Mouse (Mus musculus) liver, embryonic 16.5 days (tissue): ENCODE measurements at regions not wholly inside any gene's neighbourhood (a gene's known extent, or its start where the extent isn't known, plus 50 kb on each side); places are given as distances from the start of the nearest gene placed in this dataset.

Source experiments
- ATAC-seq: fragments of 200-750 bp; cut with Nextera tagmentation; 2 replicates; pipeline ENCODE4 v1.8.0; 2017; ENCODE audit warnings: low read depth, mild to moderate bottlenecking, moderate number of reproducible peaks, moderate library complexity
- H3K27ac ChIP-seq: fragments of 300-500 bp; sonication (generic); 2 replicates; pipeline ENCODE4 v1.5.1; 2014; ENCODE audit warnings: mild to moderate bottlenecking, low read length
- H3K27me3 ChIP-seq: fragments of 300-500 bp; sonication (generic); 2 replicates; pipeline ENCODE4 v1.6.1; 2014; ENCODE audit warnings: low read depth, low read length, mixed read lengths; ENCODE audit not compliant: control insufficient read depth, insufficient read depth
- H3K36me3 ChIP-seq: fragments of 300-500 bp; sonication (generic); 2 replicates; pipeline ENCODE4 v1.6.1; 2014; ENCODE audit warnings: mild to moderate bottlenecking; ENCODE audit not compliant: control insufficient read depth, insufficient read depth
- H3K4me1 ChIP-seq: fragments of 300-500 bp; sonication (generic); 2 replicates; pipeline ENCODE4 v1.6.1; 2014; ENCODE audit warnings: low read depth, low read length, mixed read lengths; ENCODE audit not compliant: control insufficient read depth
- H3K4me2 ChIP-seq: fragments of 300-500 bp; sonication (generic); 2 replicates; pipeline ENCODE4 v1.6.1; 2014; ENCODE audit warnings: low read depth, low read length, mixed read lengths
- H3K4me3 ChIP-seq: fragments of 300-500 bp; sonication (generic); 2 replicates; pipeline ENCODE4 v1.5.1; 2014; ENCODE audit warnings: low read depth, mild to moderate bottlenecking, low read length
- H3K9ac ChIP-seq: fragments of 300-500 bp; sonication (generic); 2 replicates; pipeline ENCODE4 v1.6.1; 2014; ENCODE audit warnings: low read depth, low read length
- H3K9me3 ChIP-seq: fragments of 300-500 bp; sonication (generic); replicated peaks from 2 replicates; pipeline ENCODE4 v1.6.1; 2016; ENCODE audit warnings: low read length; ENCODE audit not compliant: control insufficient read depth
- WGBS: fragments of 180-500 bp; shearing (Covaris S2); extraction: QIAGEN DNeasy Blood & Tissue Kit; methylation state at CpG from one replicate; pipeline ENCODE4 v1.1.7; 2014; ENCODE audit not compliant: insufficient replicate concordance; 5-methylcytosine and 5-hydroxymethylcytosine counted together

- no peak overlapping the region for H3K4me3 ChIP-seq
- no peaks in the 10 kb centered on the region for H3K9me3 ChIP-seq
- no peaks in the 10 kb centered on the region for H3K27me3 ChIP-seq
- H3K4me2 ChIP-seq = no peak overlapping the region
- H3K4me1 ChIP-seq = no peaks in the 10 kb centered on the region
- no peak overlapping the region for H3K27ac ChIP-seq
- H3K9ac ChIP-seq = no peak overlapping the region
- WGBS = 68% methylated on average over 9 of the region's 9 CpGs
- H3K36me3 ChIP-seq = no peaks in the 10 kb centered on the region
- no peak for ATAC-seq
Observed at GRCm38 (mm10) chr15:59217481-59217880, 328.4 kb downstream of the Gm49356 start.

GRCm38 (mm10) chr15:59218916-59219315 lies 329.8 kb downstream of the Gm49356 start:
- Histone ChIP-seq H3K9ac (no peak overlapping the region), H3K4me3 (no peak overlapping the region), H3K9me3 (no peaks in the 10 kb centered on the region), H3K4me1 (no peaks in the 10 kb centered on the region), H3K27ac (no peak overlapping the region), H3K36me3 (no peaks in the 10 kb centered on the region), H3K4me2 (no peak overlapping the region), H3K27me3 (no peaks in the 10 kb centered on the region)
- WGBS = 63% methylated on average over 7 of the region's 7 CpGs
- ATAC-seq = no peak

GRCm38 (mm10) chr15:59225637-59226036 lies 336.5 kb downstream of the Gm49356 start:
- H3K4me2 ChIP-seq = no peak overlapping the region
- H3K9ac ChIP-seq = no peak overlapping the region
- no peaks in the 10 kb centered on the region for H3K27me3 ChIP-seq
- no peaks in the 10 kb centered on the region for H3K9me3 ChIP-seq
- no peak overlapping the region for H3K27ac ChIP-seq
- WGBS = 50% methylated on average over 6 of the region's 6 CpGs
- ATAC-seq = no peak
- H3K4me1 ChIP-seq = no peaks in the 10 kb centered on the region
- H3K4me3 ChIP-seq = no peak overlapping the region
- H3K36me3 ChIP-seq = no peaks in the 10 kb centered on the region

- no peak overlapping the region for H3K4me2 ChIP-seq
- no peak for ATAC-seq
- no peak overlapping the region for H3K27ac ChIP-seq
- no peak overlapping the region for H3K4me3 ChIP-seq
- H3K9ac ChIP-seq = no peak overlapping the region
- no peaks in the 10 kb centered on the region for H3K27me3 ChIP-seq
- no peaks in the 10 kb centered on the region for H3K9me3 ChIP-seq
- 43% methylated on average over 3 of the region's 3 CpGs for WGBS
- H3K4me1 ChIP-seq = no peaks in the 10 kb centered on the region
- H3K36me3 ChIP-seq = no peaks in the 10 kb centered on the region
Observed at GRCm38 (mm10) chr15:59227293-59227692, 338.2 kb downstream of the Gm49356 start.

- H3K27ac ChIP-seq = no peak overlapping the region
- no peaks in the 10 kb centered on the region for H3K9me3 ChIP-seq
- no peak overlapping the region for H3K4me3 ChIP-seq
- no peaks in the 10 kb centered on the region for H3K36me3 ChIP-seq
- H3K4me1 ChIP-seq = no peaks in the 10 kb centered on the region
- H3K4me2 ChIP-seq = no peak overlapping the region
- no peak overlapping the region for H3K9ac ChIP-seq
- no peak for ATAC-seq
- no peaks in the 10 kb centered on the region for H3K27me3 ChIP-seq
Observed at GRCm38 (mm10) chr15:59230536-59230935, 341.4 kb downstream of the Gm49356 start.

- H3K4me2 ChIP-seq = no peak overlapping the region
- H3K27ac ChIP-seq = no peak overlapping the region
- WGBS = 46% methylated on average over 1 of the region's 1 CpGs
- H3K9me3 ChIP-seq = no peaks in the 10 kb centered on the region
- H3K4me1 ChIP-seq = no peaks in the 10 kb centered on the region
- H3K9ac ChIP-seq = no peak overlapping the region
- no peak overlapping the region for H3K4me3 ChIP-seq
- ATAC-seq = no peak
- H3K36me3 ChIP-seq = no peaks in the 10 kb centered on the region
- H3K27me3 ChIP-seq = no peaks in the 10 kb centered on the region
Observed at GRCm38 (mm10) chr15:59231703-59232102, 342.6 kb downstream of the Gm49356 start.

GRCm38 (mm10) chr15:59232290-59232689 lies 343.2 kb downstream of the Gm49356 start:
- Histone ChIP-seq H3K9ac (no peak overlapping the region), H3K4me1 (no peaks in the 10 kb centered on the region), H3K27me3 (no peaks in the 10 kb centered on the region), H3K27ac (no peak overlapping the region), H3K36me3 (no peaks in the 10 kb centered on the region), H3K9me3 (no peaks in the 10 kb centered on the region), H3K4me3 (no peak overlapping the region), H3K4me2 (no peak overlapping the region)
- no peak for ATAC-seq
- 54% methylated on average over 5 of the region's 5 CpGs for WGBS

- H3K9me3 ChIP-seq = no peaks in the 10 kb centered on the region
- no peaks in the 10 kb centered on the region for H3K4me1 ChIP-seq
- H3K27me3 ChIP-seq = no peaks in the 10 kb centered on the region
- no peak overlapping the region for H3K4me2 ChIP-seq
- H3K36me3 ChIP-seq = no peaks in the 10 kb centered on the region
- H3K27ac ChIP-seq = no peak overlapping the region
- H3K4me3 ChIP-seq = no peak overlapping the region
- H3K9ac ChIP-seq = no peak overlapping the region
- ATAC-seq = no peak
- WGBS = 50% methylated on average over 6 of the region's 6 CpGs
Observed at GRCm38 (mm10) chr15:59237446-59238161, 348.5 kb downstream of the Gm49356 start.

- H3K36me3 ChIP-seq = no peaks in the 10 kb centered on the region
- no peak overlapping the region for H3K4me3 ChIP-seq
- 0 out of 2 replicates have a peak, but pooled peaks cover 3% of the 10 kb centered on the region for H3K4me1 ChIP-seq
- H3K9me3 ChIP-seq = no peaks in the 10 kb centered on the region
- H3K4me2 ChIP-seq = no peak overlapping the region
- no peak overlapping the region for H3K9ac ChIP-seq
- 69% methylated on average over 7 of the region's 7 CpGs for WGBS
- ATAC-seq = no peak
- H3K27ac ChIP-seq = no peak overlapping the region
- no peaks in the 10 kb centered on the region for H3K27me3 ChIP-seq
Observed at GRCm38 (mm10) chr15:59241752-59242151, 352.7 kb downstream of the Gm49356 start.
